Mouse (Mus musculus) thymus, adult 2 months (tissue): Measurements from ENCODE around the gene Chid1. TPM values are rescaled to one million over a fixed set of nuclear protein-coding genes. Genes with fewer than 3 reads are reported as not detected.
A peak's percentile ranks its signal among the peaks of the same experiment; 100 is the strongest.

Source experiments
- DNase-seq: peaks from one replicate; pipeline ENCODE4 v3.0.0; 2021
- H3K27ac ChIP-seq: fragments of 200-500 bp; 2 replicates; pipeline ENCODE4 v1.5.1; 2012; ENCODE audit warnings: low read length, control low read depth; ENCODE audit not compliant: control insufficient read depth, insufficient read depth
- H3K27me3 ChIP-seq: fragments of 200-500 bp; 2 replicates; pipeline ENCODE4 v1.6.1; 2012; ENCODE audit warnings: mild to moderate bottlenecking, low read length, moderate library complexity, mixed read lengths; ENCODE audit not compliant: control insufficient read depth, insufficient read depth
- H3K36me3 ChIP-seq: fragments of 200-500 bp; 2 replicates; pipeline ENCODE4 v1.6.1; 2012; ENCODE audit warnings: mild to moderate bottlenecking, low read length, moderate library complexity; ENCODE audit not compliant: control insufficient read depth, insufficient read depth
- H3K4me1 ChIP-seq: fragments of 200-500 bp; replicated peaks from 2 replicates; pipeline ENCODE4 v1.6.1; 2012; ENCODE audit warnings: low read length; ENCODE audit not compliant: control insufficient read depth, insufficient read depth
- H3K4me3 ChIP-seq: fragments of 200-500 bp; 2 replicates; pipeline ENCODE4 v1.5.1; 2012; ENCODE audit warnings: mild to moderate bottlenecking, low read length, control low read depth, moderate library complexity; ENCODE audit not compliant: control insufficient read depth, insufficient read depth
- CTCF ChIP-seq: fragments of 200-500 bp; IDR thresholded peaks from 2 replicates; pipeline ENCODE4 v1.5.1; 2012; ENCODE audit warnings: mild to moderate bottlenecking, control low read depth, low read length, moderate library complexity, borderline replicate concordance; ENCODE audit not compliant: control insufficient read depth, poor library complexity, insufficient read depth; ENCODE audit errors: extremely low read depth
- POLR2A ChIP-seq: fragments of 200-500 bp; IDR thresholded peaks from 2 replicates; pipeline ENCODE4 v1.6.1; 2012; ENCODE audit warnings: mild to moderate bottlenecking, low read length, control low read depth, moderate library complexity; ENCODE audit not compliant: control insufficient read depth, poor library complexity, insufficient read depth; ENCODE audit errors: extremely low read depth
- WGBS: fragments of 180-500 bp; shearing (Covaris S2); methylation state at CpG from one replicate; pipeline ENCODE4 v1.1.7; 2018; 5-methylcytosine and 5-hydroxymethylcytosine counted together
- polyA plus RNA-seq: library from polyadenylated mRNA; depleted of rRNA; stranded (reverse); fragments of >200 nt; gene quantifications from 2 replicates; pipeline ENCODE4 v1.2.3, GENCODE M21; 2012

The Chid1 gene
- polyA plus RNA-seq, 1 experiment: 36.8 TPM

GRCm38 (mm10) chr7:141477578-141478269 is 61.9 kb downstream of the Chid1 start:
- WGBS: 3% methylated on average over 4 of the region's 4 CpGs
- Histone ChIP-seq H3K4me1 (peaks cover 48% of the 10 kb centered on the region), H3K27me3 (peaks cover 11% of the 10 kb centered on the region; the same call in 1 of the 2 replicates), H3K36me3 (no peaks in the 10 kb centered on the region), H3K27ac (no peak overlapping the region), H3K4me3 (no peak overlapping the region)
- no peak for DNase-seq
- no peak for TF ChIP-seq CTCF
- no peak for TF ChIP-seq POLR2A

GRCm38 (mm10) chr7:141476981-141477370 is 62.7 kb downstream of the Chid1 start:
- 4% methylated on average over 7 of the region's 7 CpGs for WGBS
- Histone ChIP-seq H3K4me1 (peaks cover 42% of the 10 kb centered on the region), H3K36me3 (no peaks in the 10 kb centered on the region), H3K27ac (no peak overlapping the region), H3K4me3 (no peak overlapping the region), H3K27me3 (peaks cover 5% of the 10 kb centered on the region; the same call in 1 of the 2 replicates)
- no peak for DNase-seq
- no peak for TF ChIP-seq POLR2A
- no peak for TF ChIP-seq CTCF

- Histone ChIP-seq H3K27me3 (no peaks in the 10 kb centered on the region; the same call in 1 of the 2 replicates), H3K4me1 (peaks cover 37% of the 10 kb centered on the region), H3K27ac (no peak overlapping the region), H3K4me3 (peak overlapping the region; percentile 4; the same call in 1 of the 2 replicates), H3K36me3 (no peaks in the 10 kb centered on the region)
- TF ChIP-seq CTCF (no peak), POLR2A (no peak)
- DNase-seq: no peak
- 2% methylated on average over 16 of the region's 17 CpGs for WGBS
Observed at GRCm38 (mm10) chr7:141476226-141476980, 63.3 kb downstream of the Chid1 start.

DNA sequence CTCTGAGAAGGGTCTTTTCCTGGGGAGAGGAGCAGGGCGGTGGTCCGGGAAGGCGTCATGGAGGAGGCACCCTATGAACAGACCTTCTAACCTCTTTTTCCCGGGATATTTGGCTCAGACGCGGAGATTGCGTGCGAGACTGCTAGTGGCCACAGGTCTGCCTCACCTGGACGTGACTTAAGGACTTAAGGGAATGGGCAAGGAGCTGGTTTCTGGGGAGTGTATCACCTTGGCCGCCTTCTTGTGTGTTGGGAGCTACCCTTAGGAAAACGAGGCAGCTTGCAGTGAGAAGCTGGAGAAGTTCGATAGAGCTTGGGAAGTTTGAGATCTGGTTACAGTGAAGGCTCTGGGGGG is 63.9 kb downstream of the Chid1 start:
- 3% methylated on average over 12 of the region's 12 CpGs for WGBS
- H3K4me3 ChIP-seq: peak overlapping the region; percentile 70
- H3K36me3 ChIP-seq: no peaks in the 10 kb centered on the region
- H3K27me3 ChIP-seq: no peaks in the 10 kb centered on the region
- peaks cover 31% of the 10 kb centered on the region for H3K4me1 ChIP-seq
- no peak overlapping the region for H3K27ac ChIP-seq
- TF ChIP-seq CTCF (no peak), POLR2A (no peak)
- DNase-seq: no peak

- no peaks in the 10 kb centered on the region for H3K27me3 ChIP-seq
- DNase-seq: peak; percentile 81
- peak within 1 kb of the TSS; percentile 70 for H3K4me3 ChIP-seq
- H3K27ac ChIP-seq: no peak within 1 kb of the TSS
- WGBS: under 1% methylated on average over 87 of the region's 87 CpGs
- H3K36me3 ChIP-seq: 0 out of 2 replicates have a peak, but pooled peaks cover under 1% of the 10 kb centered on the region
- TF ChIP-seq POLR2A: peak; percentile 62
- TF ChIP-seq CTCF: peak; percentile 48; the same call in 1 of the 2 replicates
- H3K4me1 ChIP-seq: peaks cover 31% of the 10 kb centered on the region
Observed at GRCm38 (mm10) chr7:141475011-141475804, 64.4 kb downstream of the Chid1 start, which contains the start of the genes Polr2l and Tspan4. TSS of gene Polr2l (minus strand) at chr7:141475132. TSS of gene Tspan4 (plus strand) at chr7:141475240.

GRCm38 (mm10) chr7:141474160-141474559 is 65.5 kb downstream of the Chid1 start:
- Histone ChIP-seq H3K36me3 (0 out of 2 replicates have a peak, but pooled peaks cover 3% of the 10 kb centered on the region), H3K27ac (no peak overlapping the region), H3K27me3 (no peaks in the 10 kb centered on the region), H3K4me1 (peaks cover 32% of the 10 kb centered on the region), H3K4me3 (peak overlapping the region; percentile 70)
- no peak for DNase-seq
- TF ChIP-seq POLR2A: no peak
- TF ChIP-seq CTCF: no peak
- WGBS: 8% methylated on average over 5 of the region's 5 CpGs
